Mouse (Mus musculus) embryonic stem cell, embryonic (primary cell): ENCODE data around the gene Osbpl11.

Experiments used
- CTCF ChIA-PET, 4 experiments: fragments of 300-600 bp in 2 of 4; fragments of 350-600 bp in 2 of 4; sonication (Branson Sonifier 250); formaldehyde crosslinking; loops; one replicate each; lab custom pipeline; 2022; ENCODE audit warnings: inconsistent platforms in 2 of 4; lab: Charles Lee
- POLR2A ChIA-PET, 4 experiments: fragments of 300-600 bp in 2 of 4; fragments of 350-600 bp in 2 of 4; sonication (Branson Sonifier 250); formaldehyde crosslinking; loops; one replicate each; lab custom pipeline; 2022; ENCODE audit warnings: antibody characterized with exemption in 4 of 4, inconsistent platforms in 1 of 4; lab: Charles Lee

The Osbpl11 gene

GRCm38 (mm10) chr16:33169471-33170034, 15.3 kb upstream of the Osbpl11 start:
- CTCF ChIA-PET, result interaction anchor here (0.6 to 1.4 kb wide), 6 partner anchors 15 to 943 kb away, joined by 3 to 5 read pairs (median 4); partner anchors contain the start of gene Osbpl11 (in 1 of the 4)
- POLR2A ChIA-PET, result interaction anchor here in 3 of 4 experiments (0.6 to 2.6 kb wide), 8 partner anchors 8 to 1875 kb away, joined by 3 to 10 read pairs (median 4); partner anchors contain the start of genes Iqcg (in 1 of the 3), Osbpl11 (in 1 of the 3) and Rpl35a (in 1 of the 3)

- CTCF ChIA-PET, result no interaction called here
Observed at GRCm38 (mm10) chr16:33170716-33171587, 13.9 kb upstream of the Osbpl11 start.

GRCm38 (mm10) chr16:33171800-33172199, 13.1 kb upstream of the Osbpl11 start:
- ChIA-PET POLR2A (interaction anchor here in 2 of 4 experiments (0.6 to 1.7 kb wide), 4 partner anchors 13 to 115 kb away, joined by 3 to 8 read pairs (median 3); partner anchors contain the start of genes Osbpl11 (in 2 of the 2) and Rpl35a (in 1 of the 2)), CTCF (no interaction called here)

More at GRCm38 (mm10) chr16:33170716-33171587, 13.9 kb upstream of the Osbpl11 start:
- POLR2A ChIA-PET, result interaction anchor here in 2 of 4 experiments (0.6 to 2.6 kb wide), 3 partner anchors 9 to 88 kb away, joined by 3 to 10 read pairs (median 3); partner anchors contain the start of gene Osbpl11 (in 1 of the 2)

- ChIA-PET POLR2A (interaction anchor here in 2 of 4 experiments (1.4 to 1.7 kb wide), 3 partner anchors 12 kb away, joined by 5 to 8 read pairs (median 5); partner anchors contain the start of gene Osbpl11 (in 2 of the 2)), CTCF (interaction anchor here in 1 of 4 experiments (0.5 kb wide), 1 partner anchor 637 kb away, joined by 5 read pairs; no protein-coding TSS in a partner anchor)
Observed at GRCm38 (mm10) chr16:33173151-33173550, 11.7 kb upstream of the Osbpl11 start.

GRCm38 (mm10) chr16:33174695-33175094, 10.2 kb upstream of the Osbpl11 start:
- CTCF ChIA-PET, result no interaction called here

GRCm38 (mm10) chr16:33176831-33177230, 8.0 kb upstream of the Osbpl11 start:
- ChIA-PET POLR2A (interaction anchor here in 3 of 4 experiments (0.6 to 1.5 kb wide), 7 partner anchors 8 to 74 kb away, joined by 3 to 6 read pairs (median 4); partner anchors contain the start of gene Snx4 (in 1 of the 3)), CTCF (interaction anchor here in 1 of 4 experiments (1.3 kb wide), 1 partner anchor 10 kb away, joined by 4 read pairs; no protein-coding TSS in a partner anchor)

More at GRCm38 (mm10) chr16:33174695-33175094, 10.2 kb upstream of the Osbpl11 start:
- POLR2A ChIA-PET, result interaction anchor here in 3 of 4 experiments (0.6 to 1.5 kb wide), 3 partner anchors 10 to 152 kb away, joined by 4 to 5 read pairs (median 5); partner anchors contain the start of gene Osbpl11 (in 2 of the 3)

- POLR2A ChIA-PET, result interaction anchor here in 3 of 4 experiments (0.6 to 1.9 kb wide), 15 partner anchors 9 to 200 kb away, joined by 3 to 7 read pairs (median 4); partner anchors contain the start of genes Iqcg (in 2 of the 3), Rpl35a (in 2 of the 3), Lmln (in 1 of the 3) and Snx4 (in 1 of the 3)
- CTCF ChIA-PET, result interaction anchor here in 2 of 4 experiments (0.7 to 1.3 kb wide), 2 partner anchors 11 kb away, joined by 3 to 4 read pairs; no protein-coding TSS in a partner anchor
Observed at GRCm38 (mm10) chr16:33177722-33178121, 7.1 kb upstream of the Osbpl11 start.

GRCm38 (mm10) chr16:33178278-33179074, 6.4 kb upstream of the Osbpl11 start:
- ChIA-PET POLR2A (interaction anchor here in 3 of 4 experiments (0.6 to 3.1 kb wide), 23 partner anchors 9 to 201 kb away, joined by 3 to 10 read pairs (median 4); partner anchors contain the start of genes Iqcg (in 3 of the 3), Rpl35a (in 3 of the 3), Lmln (in 1 of the 3) and Snx4 (in 1 of the 3)), CTCF (interaction anchor here in 3 of 4 experiments (0.6 to 2.3 kb wide), 7 partner anchors 12 to 188 kb away, joined by 3 to 11 read pairs (median 4); no protein-coding TSS in a partner anchor)

GRCm38 (mm10) chr16:33179222-33179621, 5.6 kb upstream of the Osbpl11 start:
- POLR2A ChIA-PET, result interaction anchor here in 2 of 4 experiments (0.5 to 3.1 kb wide), 14 partner anchors 10 to 553 kb away, joined by 3 to 10 read pairs (median 4); partner anchors contain the start of genes Iqcg (in 2 of the 2) and Rpl35a (in 2 of the 2)
- CTCF ChIA-PET, result interaction anchor here in 3 of 4 experiments (0.5 to 2.3 kb wide), 7 partner anchors 13 to 1003 kb away, joined by 3 to 11 read pairs (median 4); no protein-coding TSS in a partner anchor

- ChIA-PET POLR2A (interaction anchor here in 1 of 4 experiments (0.6 to 3.1 kb wide), 4 partner anchors 11 to 553 kb away, joined by 3 to 10 read pairs (median 6); partner anchors contain the start of genes Iqcg and Rpl35a), CTCF (interaction anchor here in 1 of 4 experiments (0.6 to 2.3 kb wide), 2 partner anchors 14 to 1004 kb away, joined by 3 to 11 read pairs; no protein-coding TSS in a partner anchor)
Observed at GRCm38 (mm10) chr16:33179911-33180310, 5.0 kb upstream of the Osbpl11 start.

- ChIA-PET CTCF (interaction anchor here in 1 of 4 experiments (1.1 kb wide), 1 partner anchor 13 kb away, joined by 6 read pairs; no protein-coding TSS in a partner anchor), POLR2A (interaction anchor here in 3 of 4 experiments (0.6 to 3.1 kb wide), 3 partner anchors 11 to 533 kb away, joined by 4 to 10 read pairs (median 4); no protein-coding TSS in a partner anchor)
Observed at GRCm38 (mm10) chr16:33180793-33181192, 4.1 kb upstream of the Osbpl11 start.

GRCm38 (mm10) chr16:33185261-33186046, 583 bp downstream of the Osbpl11 start:
- ChIA-PET POLR2A (interaction anchor here (0.7 to 2.6 kb wide), 51 partner anchors 8 to 686 kb away, joined by 3 to 25 read pairs (median 3); partner anchors contain the start of genes Iqcg (in 3 of the 4), Rpl35a (in 3 of the 4), Snx4 (in 3 of the 4) and Lmln (in 1 of the 4)), CTCF (interaction anchor here (0.5 to 1.4 kb wide), 14 partner anchors 8 to 803 kb away, joined by 3 to 12 read pairs (median 4); no protein-coding TSS in a partner anchor)

GRCm38 (mm10) chr16:33186134-33186533, 1.3 kb downstream of the Osbpl11 start:
- POLR2A ChIA-PET, result interaction anchor here in 2 of 4 experiments (0.8 to 2.6 kb wide), 11 partner anchors 8 to 144 kb away, joined by 3 to 25 read pairs (median 4); partner anchors contain the start of genes Iqcg (in 1 of the 2) and Rpl35a (in 1 of the 2)

GRCm38 (mm10) chr16:33188076-33188475, 3.2 kb downstream of the Osbpl11 start:
- POLR2A ChIA-PET, result no interaction called here
- CTCF ChIA-PET, result no interaction called here

More at GRCm38 (mm10) chr16:33186134-33186533, 1.3 kb downstream of the Osbpl11 start:
- CTCF ChIA-PET, result interaction anchor here in 2 of 4 experiments (0.6 kb wide), 2 partner anchors 151 to 880 kb away, joined by 3 read pairs; no protein-coding TSS in a partner anchor

- ChIA-PET POLR2A (interaction anchor here in 3 of 4 experiments (0.6 to 2.0 kb wide), 3 partner anchors 13 to 188 kb away, joined by 3 to 7 read pairs (median 3); no protein-coding TSS in a partner anchor), CTCF (no interaction called here)
Observed at GRCm38 (mm10) chr16:33191671-33192091, 6.8 kb downstream of the Osbpl11 start.
